Mouse (Mus musculus) heart, adult 8-10 months (tissue): ENCODE data around the gene Ptcd3. TPM values are rescaled to one million over a fixed set of nuclear protein-coding genes. Genes with fewer than 3 reads are reported as not detected.
"Not testable (repeated sequence)": the region's sequence is repeated elsewhere in the genome, so short reads cannot be mapped to it uniquely, and the experiment has no call there.

ENCODE experiments used
- DNase-seq: peaks from one replicate; pipeline ENCODE4 v3.0.0; 2022; ENCODE audit warnings: low spot score
- total RNA-seq, 4 experiments: library from RNA; stranded (reverse); gene quantifications; 2 replicates each; pipeline ENCODE4 v1.2.4; 2022

Ptcd3 gene
- total RNA-seq, 4 experiments from 2014 or later, result 127 to 157 (median 131) TPM

DNA sequence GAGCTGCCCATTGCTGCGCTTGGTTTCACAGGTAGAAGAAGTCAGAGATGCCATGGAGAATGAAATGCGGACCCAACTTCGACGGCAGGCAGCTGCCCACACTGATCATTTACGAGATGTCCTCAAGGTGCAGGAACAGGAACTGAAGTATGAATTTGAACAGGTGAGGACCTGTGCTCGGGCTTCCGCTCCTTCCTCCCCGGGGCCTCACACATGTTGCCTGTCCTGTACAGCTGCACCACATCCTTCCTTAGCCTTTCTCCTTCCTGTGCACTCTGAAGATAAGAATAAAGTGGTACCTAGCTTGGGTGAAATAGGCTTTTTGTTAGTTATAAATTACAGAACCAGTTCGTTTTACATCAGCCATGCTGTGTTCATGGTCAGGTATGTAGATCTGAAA, 37.2 kb downstream of the Ptcd3 start:
- no peak for DNase-seq

DNA sequence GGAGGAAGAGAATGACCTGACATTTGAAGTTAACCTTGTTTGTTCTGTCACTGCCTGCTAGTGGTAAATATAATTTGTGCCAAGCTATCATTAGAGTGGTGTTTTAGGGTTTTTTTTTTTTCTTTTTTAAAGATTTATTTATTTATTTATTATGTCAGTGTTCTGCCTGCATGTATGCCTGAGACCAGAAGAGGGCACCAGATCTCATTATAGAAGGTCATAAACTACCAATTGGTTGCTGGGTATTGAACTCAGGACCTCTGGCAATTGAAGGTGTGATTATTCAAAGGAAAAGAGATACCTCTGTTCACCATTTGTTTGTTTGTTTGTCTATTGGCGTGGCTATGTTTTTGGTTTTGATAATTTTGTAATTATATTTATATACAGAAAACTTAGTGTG, 39.7 kb downstream of the Ptcd3 start:
- DNase-seq, result no peak

DNA sequence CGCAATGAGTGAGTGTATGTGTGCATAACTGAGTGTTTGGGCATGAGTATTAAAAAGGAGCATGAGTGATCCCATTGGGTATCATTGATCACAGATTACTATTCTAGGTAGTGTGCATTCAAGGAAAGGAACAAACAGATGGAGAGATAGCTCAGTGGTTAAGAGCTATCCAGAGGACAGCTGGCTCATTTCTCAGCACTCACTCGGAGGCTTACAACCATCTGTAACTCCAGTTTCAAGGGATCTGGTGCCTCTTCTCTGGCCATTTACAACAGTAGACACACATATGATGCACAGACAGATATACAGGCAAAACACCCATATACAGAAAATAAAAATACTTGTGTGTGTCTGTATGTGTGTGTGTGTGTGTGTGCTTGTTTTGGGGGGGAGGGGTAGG, 40.8 kb downstream of the Ptcd3 start:
- no peak for DNase-seq

DNA sequence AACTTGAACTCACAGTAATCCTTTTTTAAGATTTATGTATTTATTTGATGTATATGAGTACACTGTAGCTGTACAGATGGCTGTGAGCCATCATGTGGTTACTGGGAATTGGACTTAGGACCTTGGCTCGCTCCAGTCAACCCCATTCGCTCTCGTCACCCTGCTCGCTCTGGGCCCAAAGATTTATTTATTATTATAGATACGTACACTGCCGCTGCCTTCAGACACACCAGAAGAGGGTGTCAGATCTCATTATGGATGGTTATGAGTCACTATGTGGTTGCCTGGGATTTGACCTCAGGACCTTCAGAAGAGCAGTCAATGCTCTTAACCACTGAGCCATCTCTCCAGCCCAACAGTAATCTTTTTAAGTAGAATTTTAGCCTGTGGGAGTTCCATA, 61.6 kb downstream of the Ptcd3 start:
- not testable (repeated sequence) for DNase-seq

DNA sequence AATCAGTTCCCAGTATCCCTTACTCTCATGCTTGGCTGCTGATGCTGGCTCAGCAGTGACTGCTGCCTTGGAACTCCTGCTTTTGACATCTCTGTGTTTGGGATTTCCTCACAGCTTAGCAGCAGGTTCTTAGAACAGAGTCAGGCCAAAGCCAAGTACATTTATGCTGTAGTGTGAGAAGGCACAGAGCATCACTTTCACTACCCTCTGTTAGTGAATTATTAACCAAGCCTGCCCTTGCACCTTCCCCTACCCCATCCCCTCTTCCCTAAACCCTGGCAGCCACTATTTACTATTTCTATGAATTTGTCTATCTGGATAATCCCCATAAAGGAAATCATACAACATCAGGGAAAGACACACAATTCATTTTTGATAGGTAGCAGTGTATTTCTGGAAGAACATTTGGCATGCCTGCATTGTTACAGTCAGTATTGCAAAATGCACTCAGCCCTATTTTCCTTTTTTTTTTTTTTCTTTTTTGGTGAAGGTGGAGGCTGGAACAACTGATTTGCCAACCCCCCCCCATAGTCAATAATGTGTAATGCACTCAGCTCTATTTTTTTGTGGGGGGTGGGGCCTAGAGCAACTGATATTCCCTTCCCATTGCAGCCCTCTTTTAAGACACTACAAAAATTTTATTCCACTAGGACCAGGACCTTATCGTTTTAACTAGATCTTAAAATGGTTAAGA, 67.8 kb downstream of the Ptcd3 start:
- no peak for DNase-seq

DNA sequence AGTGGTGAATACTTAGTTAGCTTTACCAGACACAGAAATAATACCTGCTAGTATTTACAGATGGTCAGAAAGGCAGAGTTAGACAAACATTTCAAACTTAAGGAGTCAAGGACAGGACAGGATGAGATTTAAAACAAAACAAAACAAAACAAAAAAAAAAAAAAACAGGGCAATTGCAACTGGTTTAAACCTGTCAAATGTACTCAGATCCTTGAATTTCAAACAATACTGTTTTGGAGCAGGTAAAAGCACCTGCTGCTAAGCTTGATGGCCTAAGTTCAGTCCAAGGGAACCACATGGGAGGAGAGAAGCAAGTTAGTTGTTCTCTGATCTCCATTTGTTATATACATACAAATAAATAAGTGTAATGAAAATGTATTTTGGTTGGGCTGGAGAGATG, 68.7 kb downstream of the Ptcd3 start:
- DNase-seq, result no peak

DNA sequence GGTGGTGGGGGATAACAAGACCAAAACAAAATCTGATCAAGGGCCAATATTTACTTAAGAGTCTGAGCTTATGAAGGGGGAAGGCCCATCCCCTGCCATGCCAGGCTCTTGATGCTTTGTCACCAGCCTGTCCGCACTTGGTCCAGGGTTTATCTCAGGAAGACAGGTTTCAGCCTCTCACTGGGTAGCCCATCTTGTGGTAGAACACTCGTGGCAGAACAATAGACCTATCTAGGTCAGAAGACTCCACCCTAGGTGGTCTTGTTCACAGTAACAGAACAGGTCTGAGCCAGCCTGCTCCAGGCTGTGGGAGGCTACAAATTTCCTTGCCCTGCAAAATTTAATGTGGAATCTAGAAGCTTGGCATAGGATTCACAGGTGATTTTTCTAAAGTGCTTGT, 71.7 kb downstream of the Ptcd3 start:
- DNase-seq, result no peak

DNA sequence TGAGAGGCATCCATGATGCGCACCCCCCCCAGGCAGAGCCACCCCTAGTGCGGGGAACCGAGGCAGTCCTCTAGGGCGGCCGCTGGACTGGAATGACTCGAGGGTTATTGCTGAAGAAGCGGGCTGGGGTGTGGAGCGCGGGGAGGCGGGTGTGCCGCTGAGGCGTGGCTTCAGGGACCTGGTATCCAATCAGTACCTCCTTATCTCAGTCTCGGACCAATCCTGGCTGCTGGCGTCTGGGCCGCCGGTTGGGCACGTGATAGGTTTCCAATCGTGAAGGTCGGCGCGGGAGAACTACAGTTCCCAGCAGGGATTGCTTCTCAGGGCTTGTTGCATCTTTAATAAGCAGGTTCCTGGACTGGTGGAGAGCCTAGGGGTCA, 77.0 kb downstream of the Ptcd3 start:
- peak; percentile 96 for DNase-seq

DNA sequence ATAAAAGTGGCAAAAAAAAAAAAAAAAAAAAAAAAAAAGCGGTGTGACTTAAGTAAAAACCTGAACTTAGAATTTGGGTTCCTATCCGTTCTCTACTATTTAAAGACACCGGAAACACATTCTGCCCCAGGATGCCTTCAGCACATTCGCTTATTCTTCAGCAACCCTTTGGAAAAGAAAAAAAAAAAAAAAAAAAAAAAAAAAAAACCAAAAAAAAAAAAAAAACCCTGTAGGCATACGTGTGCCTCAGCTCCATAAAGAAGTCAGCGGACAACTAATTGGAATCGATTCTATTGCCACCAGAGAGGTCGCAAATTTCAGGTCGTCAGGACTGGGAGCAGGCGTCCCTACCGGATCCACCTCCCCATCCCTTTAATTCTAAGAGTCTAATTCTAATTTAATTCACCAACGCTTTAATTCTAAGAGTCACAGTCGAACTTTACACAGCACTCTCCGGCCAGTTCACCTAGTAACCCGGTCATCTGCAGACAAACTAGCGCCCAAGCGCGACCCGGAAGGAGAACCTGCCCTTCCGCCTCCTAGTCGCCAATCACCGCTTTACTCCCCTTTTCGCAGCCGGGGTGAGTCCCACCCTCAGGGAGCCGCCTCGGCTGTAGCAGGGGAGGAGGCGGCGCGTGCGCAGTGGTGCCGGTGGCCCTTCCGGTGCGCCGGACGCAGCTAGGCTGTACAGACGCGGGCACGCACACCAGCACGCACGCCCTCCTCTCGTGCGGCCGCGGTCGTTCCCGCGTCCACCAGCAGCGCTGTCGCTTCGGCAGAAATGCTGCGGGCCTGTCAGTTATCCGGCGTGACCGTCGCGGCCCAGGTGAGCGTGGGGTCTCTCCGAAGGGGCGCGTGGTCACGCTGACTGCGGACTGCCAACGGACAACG, 77.6 kb downstream of the Ptcd3 start, which contains the start of gene Immt:
Immt (plus strand) TSS at position 642 of the 891 bp plus-strand sequence.
- DNase-seq, result peak; percentile 96

Other genes starting within 250 kb of the Ptcd3 start
- gene Reep1, start 201.2 kb downstream of the Ptcd3 start, total RNA-seq, result 10 to 100 TPM; 16.2 to 20.0 (median 18.0) TPM
- gene Mrpl35, start 81.8 kb downstream of the Ptcd3 start, total RNA-seq, result 10 to 100 TPM; 44.3 to 51.9 (median 48.7) TPM
- gene Immt, start 77.4 kb downstream of the Ptcd3 start, total RNA-seq, result 100 to 1,000 TPM; 620 to 631 (median 628) TPM
- 10 to 100 TPM; 47.4 to 54.6 (median 49.7) TPM for gene Polr1a, start 303 bp upstream of the Ptcd3 start, total RNA-seq
- gene St3gal5, start 188.8 kb upstream of the Ptcd3 start, total RNA-seq, result 10 to 100 TPM; 60.4 to 74.1 (median 71.4) TPM